Mouse (Mus musculus): ENCODE measurements around the gene Tmed1. TPM values are rescaled to one million over a fixed set of nuclear protein-coding genes. Genes with fewer than 3 reads are reported as not detected.
"Not testable (repeated sequence)": the region's sequence is repeated elsewhere in the genome, so short reads cannot be mapped to it uniquely, and the experiment has no call there.

Tmed1 gene
- polyA plus RNA-seq, 1 experiment from 2014 or later = 38.5 TPM

GRCm38 (mm10) chr9:21545916-21546788 lies 36.1 kb upstream of the Tmed1 start:
- DNase-seq (peak; percentile 100), ATAC-seq (ENCODE audit: low read depth) (peak; percentile 87)
- peak overlapping the region; percentile 89 for H3K4me2 ChIP-seq
- H3K36me3 ChIP-seq = peaks cover 16% of the 10 kb centered on the region
- H3K4me1 ChIP-seq (replicated peaks) = peaks cover 43% of the 10 kb centered on the region
- H3K9me3 ChIP-seq (replicated peaks) = no peaks in the 10 kb centered on the region
- H3K4me3 ChIP-seq (replicated peaks) = peak overlapping the region; percentile 85
- H3K27ac ChIP-seq = peak overlapping the region; percentile 88
- H3K27me3 ChIP-seq = no peaks in the 10 kb centered on the region
- under 1% methylated on average over 67 of the region's 67 CpGs for WGBS (ENCODE audit: insufficient replicate concordance)
- H3K9ac ChIP-seq = peak overlapping the region; percentile 76

DNA sequence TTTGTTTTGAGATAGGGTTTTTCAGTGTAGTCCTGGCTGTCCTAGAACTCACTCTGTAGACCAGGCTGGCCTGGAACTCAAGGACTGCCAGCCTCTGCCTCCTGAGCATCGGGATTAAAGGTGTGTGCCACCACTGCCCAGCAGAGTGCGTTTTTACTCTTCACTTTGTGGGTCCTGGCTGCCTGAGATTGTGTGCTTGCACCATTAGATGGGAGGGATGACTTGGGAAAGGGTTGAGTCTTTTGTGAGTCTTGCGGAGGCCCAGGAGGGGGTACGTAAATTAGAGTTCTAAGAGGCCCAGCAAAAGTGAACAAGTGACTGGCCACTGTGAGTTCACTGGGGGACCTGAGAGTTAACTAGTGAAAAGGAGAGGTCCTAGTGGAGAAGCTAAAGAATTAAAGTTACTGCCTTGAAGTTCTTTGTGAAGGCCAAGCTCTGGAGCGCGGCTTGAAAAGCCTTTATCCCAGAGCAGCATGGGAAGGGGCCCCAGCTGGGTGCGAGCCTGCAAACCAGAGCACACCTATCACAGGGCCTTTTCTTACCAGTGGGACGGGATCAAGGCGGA lies 35.4 kb upstream of the Tmed1 start:
- no peaks in the 10 kb centered on the region for H3K27me3 ChIP-seq
- peak; percentile 63 for ATAC-seq (ENCODE audit: low read depth)
- DNase-seq = no peak
- peak overlapping the region; percentile 76 for H3K9ac ChIP-seq
- peak overlapping the region; percentile 85 for H3K4me3 ChIP-seq (replicated peaks)
- H3K27ac ChIP-seq = peak overlapping the region; percentile 88
- H3K4me1 ChIP-seq (replicated peaks) = peaks cover 40% of the 10 kb centered on the region
- peaks cover 11% of the 10 kb centered on the region for H3K36me3 ChIP-seq
- peak overlapping the region; percentile 89 for H3K4me2 ChIP-seq
- WGBS (ENCODE audit: insufficient replicate concordance) = 17% methylated on average over 9 of the region's 9 CpGs
- no peaks in the 10 kb centered on the region for H3K9me3 ChIP-seq (replicated peaks)

DNA sequence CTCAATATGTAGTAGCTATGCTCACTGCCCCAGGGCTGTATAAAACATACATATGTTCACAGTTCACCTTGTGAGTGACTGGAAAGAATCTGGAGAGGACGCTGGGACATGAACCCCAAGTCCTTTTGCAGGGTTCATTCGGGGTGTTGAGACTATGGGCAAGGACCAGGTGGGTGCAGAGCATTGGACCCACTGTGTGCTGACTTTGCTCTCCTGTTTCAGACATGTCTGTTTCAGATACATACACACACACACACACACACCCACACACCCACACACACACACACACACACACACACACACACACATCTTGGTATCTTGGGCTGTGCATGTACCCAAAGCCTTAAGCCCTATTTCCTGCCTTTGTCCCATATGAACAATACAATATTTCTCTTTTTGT lies 31.9 kb upstream of the Tmed1 start:
- 77% methylated on average over 2 of the region's 2 CpGs for WGBS (ENCODE audit: insufficient replicate concordance)
- peaks cover 26% of the 10 kb centered on the region for H3K4me1 ChIP-seq (replicated peaks)

GRCm38 (mm10) chr9:21539981-21540753 lies 30.1 kb upstream of the Tmed1 start:
- Histone ChIP-seq H3K4me2 (no peak overlapping the region), H3K9ac (no peak overlapping the region), H3K4me3 (replicated peaks) (no peak overlapping the region), H3K9me3 (replicated peaks) (no peaks in the 10 kb centered on the region), H3K4me1 (replicated peaks) (peaks cover 32% of the 10 kb centered on the region), H3K36me3 (no peaks in the 10 kb centered on the region), H3K27me3 (no peaks in the 10 kb centered on the region), H3K27ac (no peak overlapping the region)
- 49% methylated on average over 7 of the region's 7 CpGs for WGBS (ENCODE audit: insufficient replicate concordance)
- DNase-seq = no peak
- ATAC-seq (ENCODE audit: low read depth) = no peak

More for the DNA sequence above, 31.9 kb upstream of the Tmed1 start:
- H3K27me3 ChIP-seq; H3K9ac ChIP-seq; H3K9me3 ChIP-seq (replicated peaks); DNase-seq; H3K4me3 ChIP-seq (replicated peaks); H3K36me3 ChIP-seq; H3K27ac ChIP-seq; H3K4me2 ChIP-seq; ATAC-seq (ENCODE audit: low read depth): not testable (repeated sequence)

GRCm38 (mm10) chr9:21537009-21537408 lies 27.0 kb upstream of the Tmed1 start:
- Histone ChIP-seq H3K36me3 (no peaks in the 10 kb centered on the region), H3K9ac (no peak overlapping the region), H3K27ac (no peak overlapping the region), H3K4me2 (no peak overlapping the region), H3K27me3 (no peaks in the 10 kb centered on the region), H3K9me3 (replicated peaks) (no peaks in the 10 kb centered on the region), H3K4me1 (replicated peaks) (peaks cover 25% of the 10 kb centered on the region), H3K4me3 (replicated peaks) (no peak overlapping the region)
- DNase-seq = no peak
- ATAC-seq (ENCODE audit: low read depth) = no peak
- 74% methylated on average over 4 of the region's 4 CpGs for WGBS (ENCODE audit: insufficient replicate concordance)

DNA sequence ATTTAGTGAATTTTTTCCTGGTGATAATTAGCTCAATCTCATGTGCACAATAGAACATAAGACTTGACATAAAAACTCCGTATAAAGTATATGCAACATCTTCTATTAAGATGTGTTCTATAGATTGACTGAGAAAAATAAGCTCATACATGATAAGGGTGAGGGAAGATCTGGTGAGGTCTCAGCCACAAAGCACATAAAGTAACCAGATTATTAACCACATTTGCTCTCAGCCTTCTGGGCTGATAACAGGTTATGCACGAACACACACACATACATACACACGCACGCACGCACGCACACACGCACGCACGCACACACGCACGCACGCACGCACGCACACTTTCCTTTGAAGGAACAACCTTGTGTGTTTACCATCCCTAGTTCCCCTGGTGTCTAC lies 26.4 kb upstream of the Tmed1 start:
- no peak for DNase-seq
- no peak overlapping the region for H3K4me2 ChIP-seq
- H3K9ac ChIP-seq = no peak overlapping the region
- H3K4me1 ChIP-seq (replicated peaks) = peaks cover 25% of the 10 kb centered on the region
- H3K4me3 ChIP-seq (replicated peaks) = no peak overlapping the region
- 67% methylated on average over 14 of the region's 14 CpGs for WGBS (ENCODE audit: insufficient replicate concordance)
- no peaks in the 10 kb centered on the region for H3K9me3 ChIP-seq (replicated peaks)
- H3K27ac ChIP-seq = no peak overlapping the region
- no peaks in the 10 kb centered on the region for H3K36me3 ChIP-seq
- ATAC-seq (ENCODE audit: low read depth) = no peak
- no peaks in the 10 kb centered on the region for H3K27me3 ChIP-seq

- Histone ChIP-seq H3K27ac (no peak overlapping the region), H3K27me3 (no peaks in the 10 kb centered on the region), H3K9me3 (replicated peaks) (no peaks in the 10 kb centered on the region), H3K4me2 (0 out of 2 replicates have a peak overlapping the region, but pooled peaks have one; percentile 12), H3K36me3 (no peaks in the 10 kb centered on the region), H3K4me1 (replicated peaks) (peaks cover 18% of the 10 kb centered on the region), H3K4me3 (replicated peaks) (no peak overlapping the region), H3K9ac (no peak overlapping the region)
- peak; percentile 26; the same call in 1 of the 2 replicates for ATAC-seq (ENCODE audit: low read depth)
- WGBS (ENCODE audit: insufficient replicate concordance) = 26% methylated on average over 1 of the region's 1 CpGs
- no peak for DNase-seq
These were observed 17.9 kb upstream of the Tmed1 start for GRCm38 (mm10) chr9:21527917-21528324.

- WGBS (ENCODE audit: insufficient replicate concordance) = 65% methylated on average over 2 of the region's 2 CpGs
- H3K4me3 ChIP-seq (replicated peaks) = no peak overlapping the region
- H3K27ac ChIP-seq = no peak overlapping the region
These were observed 17.2 kb upstream of the Tmed1 start for GRCm38 (mm10) chr9:21527100-21527801.

GRCm38 (mm10) chr9:21526634-21526944 lies 16.5 kb upstream of the Tmed1 start:
- WGBS (ENCODE audit: insufficient replicate concordance) = 38% methylated on average over 3 of the region's 3 CpGs
- peak overlapping the region; percentile 6; the same call in 1 of the 2 replicates for H3K4me3 ChIP-seq (replicated peaks)

More at GRCm38 (mm10) chr9:21527100-21527801, 17.2 kb upstream of the Tmed1 start:
- Histone ChIP-seq H3K4me2 (0 out of 2 replicates have a peak overlapping the region, but pooled peaks have one; percentile 12), H3K4me1 (replicated peaks) (peaks cover 18% of the 10 kb centered on the region), H3K36me3 (no peaks in the 10 kb centered on the region), H3K9ac (no peak overlapping the region), H3K27me3 (no peaks in the 10 kb centered on the region), H3K9me3 (replicated peaks) (no peaks in the 10 kb centered on the region)
- no peak for ATAC-seq (ENCODE audit: low read depth)
- no peak for DNase-seq

DNA sequence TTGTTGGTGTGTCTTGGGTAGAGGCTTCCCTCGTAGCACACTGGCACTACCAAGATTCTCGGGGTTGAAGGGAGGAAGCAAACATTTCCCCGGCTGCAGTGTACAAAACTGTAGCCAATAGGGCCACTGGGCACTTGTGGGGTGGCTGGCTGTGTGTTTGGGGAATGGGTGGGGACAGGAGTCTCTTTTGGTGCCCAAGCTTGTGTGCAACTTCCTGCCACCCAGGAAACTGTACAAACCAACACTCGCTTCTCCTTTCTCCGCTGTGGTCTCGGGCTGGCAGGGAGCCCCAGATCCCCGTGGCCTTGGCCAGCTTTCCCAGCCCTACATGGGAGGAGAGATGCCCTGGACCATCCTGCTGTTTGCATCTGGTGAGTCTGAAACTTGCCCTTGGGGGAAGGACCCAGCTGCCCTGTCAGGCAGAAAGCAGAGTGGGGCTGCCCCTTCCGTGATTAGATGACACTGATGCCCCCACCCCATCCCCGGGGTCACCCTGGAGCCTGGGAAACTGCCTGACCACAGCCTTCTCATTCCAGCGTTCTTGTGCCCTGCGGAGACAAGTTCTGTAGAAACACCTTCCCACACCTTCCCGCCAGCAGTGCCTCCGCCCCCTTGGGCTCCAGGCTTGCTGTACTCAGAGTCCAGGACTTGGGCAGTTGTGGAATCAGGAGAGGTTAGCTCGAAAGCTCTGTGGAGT lies 16.0 kb upstream of the Tmed1 start, which contains the start of gene AB124611:
Gene AB124611, plus strand, starts transcription at position 240 of the 697 bp plus-strand sequence.
- ATAC-seq (ENCODE audit: low read depth) = peak; percentile 24; the same call in 1 of the 2 replicates

More at GRCm38 (mm10) chr9:21526634-21526944, 16.5 kb upstream of the Tmed1 start:
- Histone ChIP-seq H3K9me3 (replicated peaks) (no peaks in the 10 kb centered on the region), H3K4me2 (0 out of 2 replicates have a peak overlapping the region, but pooled peaks have one; percentile 5), H3K9ac (no peak overlapping the region), H3K36me3 (no peaks in the 10 kb centered on the region), H3K27ac (0 out of 2 replicates have a peak overlapping the region, but pooled peaks have one; percentile 16), H3K4me1 (replicated peaks) (peaks cover 18% of the 10 kb centered on the region), H3K27me3 (no peaks in the 10 kb centered on the region)
- DNase-seq (no peak), ATAC-seq (ENCODE audit: low read depth) (no peak)

More for the DNA sequence above, 16.0 kb upstream of the Tmed1 start, which contains the start of gene AB124611:
- H3K4me2 ChIP-seq = 0 out of 2 replicates have a peak within 1 kb of the TSS, but pooled peaks have one; percentile 5
- no peak for DNase-seq
- peaks cover 18% of the 10 kb centered on the region for H3K4me1 ChIP-seq (replicated peaks)
- H3K27ac ChIP-seq = peak within 1 kb of the TSS; percentile 37
- WGBS (ENCODE audit: insufficient replicate concordance) = 42% methylated on average over 14 of the region's 14 CpGs
- H3K36me3 ChIP-seq = no peaks in the 10 kb centered on the region
- H3K4me3 ChIP-seq (replicated peaks) = peak within 1 kb of the TSS; percentile 6
- no peaks in the 10 kb centered on the region for H3K9me3 ChIP-seq (replicated peaks)
- H3K9ac ChIP-seq = no peak within 1 kb of the TSS
- H3K27me3 ChIP-seq = no peaks in the 10 kb centered on the region

All from liver, embryonic 13.5 days (tissue).